8 mouse cellular contexts compared by ENCODE assay signal in genomic region chr2:131179246-131179886, GRCm38 (mm10). TPM values are rescaled to one million over a fixed set of nuclear protein-coding genes. Genes with fewer than 3 reads are reported as not detected.
A peak's percentile ranks its signal among the peaks of the same experiment; 100 is the strongest.
DNase-seq lines count a peak whose midpoint lies in the region; ATAC-seq and TF ChIP-seq lines count a peak whose summit lies in the region.

No protein-coding gene starts in this region.

- no peak for TF ChIP-seq POLR2A in limb, embryonic 14.5 days (IDR thresholded peaks at IDR 0.05; ENCODE audit: borderline replicate concordance, extremely low read depth, insufficient read depth, insufficient read length)

- no peaks in the 10 kb centered on the region for H3K27me3 ChIP-seq in intestine, postnatal 0 days (replicated peaks; ENCODE audit: control insufficient read depth, insufficient read depth, low read length)
- no peaks in the 10 kb centered on the region for H3K27me3 ChIP-seq in limb, embryonic 14.5 days (ENCODE audit: control insufficient read depth, insufficient read depth, low read length)
- no peaks in the 10 kb centered on the region for H3K27me3 ChIP-seq in midbrain, embryonic 14.5 days (ENCODE audit: control insufficient read depth, insufficient read depth, low read length)

- H3K36me3 ChIP-seq in intestine, postnatal 0 days (ENCODE audit: control insufficient read depth, insufficient read depth): no peaks in the 10 kb centered on the region
- peaks cover 18% of the 10 kb centered on the region; the same call in 1 of the 2 replicates for H3K36me3 ChIP-seq in limb, embryonic 14.5 days (ENCODE audit: control insufficient read depth, insufficient read depth, low read length)
- no peaks in the 10 kb centered on the region for H3K36me3 ChIP-seq in midbrain, embryonic 14.5 days (ENCODE audit: control insufficient read depth, insufficient read depth, low read length)

- peaks cover 20% of the 10 kb centered on the region for H3K4me1 ChIP-seq in intestine, postnatal 0 days (replicated peaks; ENCODE audit: control insufficient read depth, insufficient read depth, low read length)
- peaks cover 25% of the 10 kb centered on the region for H3K4me1 ChIP-seq in limb, embryonic 14.5 days (ENCODE audit: control insufficient read depth, insufficient read depth, low read length)
- peaks cover 43% of the 10 kb centered on the region for H3K4me1 ChIP-seq in midbrain, embryonic 14.5 days (ENCODE audit: control insufficient read depth, insufficient read depth, low read length)

- TF ChIP-seq CTCF in intestine, postnatal 0 days (IDR thresholded peaks at IDR 0.05; ENCODE audit: low read depth): peak; percentile 17; the same call in 1 of the 2 replicates

- H3K9me3 ChIP-seq in intestine, postnatal 0 days (ENCODE audit: control insufficient read depth): no peaks in the 10 kb centered on the region
- no peaks in the 10 kb centered on the region for H3K9me3 ChIP-seq in limb, embryonic 14.5 days (ENCODE audit: control insufficient read depth, low read length)
- H3K9me3 ChIP-seq in midbrain, embryonic 14.5 days (ENCODE audit: control insufficient read depth, low read length): no peaks in the 10 kb centered on the region

- peak overlapping the region; percentile 98 for H3K27ac ChIP-seq in intestine, postnatal 0 days (ENCODE audit: low read depth, low read length)
- peak overlapping the region; percentile 93 for H3K27ac ChIP-seq in limb, embryonic 14.5 days (replicated peaks; ENCODE audit: low read depth, low read length)
- H3K27ac ChIP-seq in midbrain, embryonic 14.5 days (replicated peaks; ENCODE audit: low read depth, low read length): peak overlapping the region; percentile 96

- H3K4me3 ChIP-seq in intestine, postnatal 0 days (ENCODE audit: low read depth, low read length): peak overlapping the region; percentile 65
- peak overlapping the region; percentile 58 for H3K4me3 ChIP-seq in limb, embryonic 14.5 days (replicated peaks; ENCODE audit: low read length)
- peak overlapping the region; percentile 84 for H3K4me3 ChIP-seq in midbrain, embryonic 14.5 days (replicated peaks; ENCODE audit: low read depth, low read length)

- peak overlapping the region; percentile 96 for H3K4me2 ChIP-seq in intestine, postnatal 0 days (replicated peaks; ENCODE audit: low read depth)
- H3K4me2 ChIP-seq in limb, embryonic 14.5 days (replicated peaks; ENCODE audit: low read depth, low read length, severe bottlenecking): peak overlapping the region; percentile 96
- peak overlapping the region; percentile 95 for H3K4me2 ChIP-seq in midbrain, embryonic 14.5 days (ENCODE audit: low read length)

- H3K9ac ChIP-seq in intestine, postnatal 0 days (ENCODE audit: low read depth, low read length): peak overlapping the region; percentile 96
- H3K9ac ChIP-seq in limb, embryonic 14.5 days (ENCODE audit: low read depth, low read length, severe bottlenecking): peak overlapping the region; percentile 89
- peak overlapping the region; percentile 94 for H3K9ac ChIP-seq in midbrain, embryonic 14.5 days (replicated peaks; ENCODE audit: low read length)

- under 1% methylated on average over 65 of the region's 67 CpGs for WGBS in intestine, postnatal 0 days
- WGBS in limb, embryonic 14.5 days: under 1% methylated on average over 47 of the region's 67 CpGs
- WGBS in midbrain, embryonic 14.5 days: under 1% methylated on average over 67 of the region's 67 CpGs

- peak; percentile 62 for ATAC-seq in intestine, postnatal 0 days
- ATAC-seq in limb, embryonic 14.5 days (ENCODE audit: low FRiP score, low read depth): peak; percentile 77
- ATAC-seq in midbrain, embryonic 14.5 days (ENCODE audit: low FRiP score, low TSS enrichment): peak; percentile 70

- peak; percentile 66 for DNase-seq in layer of hippocampus, adult 11-12 months (ENCODE audit: low spot score)
- DNase-seq in layer of hippocampus, adult 9-10 months (ENCODE audit: low spot score): no peak
- peak; percentile 86 for DNase-seq in embryo, embryonic 11 days
- peak; percentile 53 to 71 for DNase-seq in gastrocnemius, postnatal 4 days (ENCODE audit: low spot score in 2 of 2)
- DNase-seq in limb, embryonic 14.5 days (ENCODE audit: low spot score): peak; percentile 53
- DNase-seq in midbrain, embryonic 14.5 days: peak; percentile 82
- DNase-seq in spleen, adult 18-20 months: peak; percentile 36 to 50

RNA-seq across cellular contexts. Expression of gene Cenpb, which starts 0.5 kb away (rescaled TPM):
- total RNA-seq in gastrocnemius, postnatal 4 days (2021): 10 to 100 TPM; 63.8 to 70.1 TPM
- polyA plus RNA-seq in intestine, postnatal 0 days (2015; fragmentation: Nextera tagmentation; extraction: Ambion mirVana): 15.9 and 17.4 TPM in 2 replicates
- polyA plus RNA-seq in limb, embryonic 14.5 days (2012; rRNA removed): 48.3 and 56.4 TPM in 2 replicates
- polyA plus RNA-seq in limb, embryonic 14.5 days (2014; fragmentation: Nextera tagmentation; extraction: Ambion mirVana): 9.2 and 12.2 TPM in 2 replicates
- polyA plus RNA-seq in midbrain, embryonic 14.5 days (2014; fragmentation: Nextera tagmentation; extraction: Ambion mirVana): 11.1 TPM in 2 replicates

RNA-seq across cellular contexts. Expression of gene Cdc25b, which starts 7.4 kb away (rescaled TPM):
- 10 to 100 TPM; 18.0 to 22.4 TPM for total RNA-seq in gastrocnemius, postnatal 4 days (2021)
- polyA plus RNA-seq in intestine, postnatal 0 days (2015; fragmentation: Nextera tagmentation; extraction: Ambion mirVana): 10.9 and 12.4 TPM in 2 replicates
- 76.4 and 88.9 TPM in 2 replicates for polyA plus RNA-seq in limb, embryonic 14.5 days (2012; rRNA removed)
- 52.1 and 56.2 TPM in 2 replicates for polyA plus RNA-seq in limb, embryonic 14.5 days (2014; fragmentation: Nextera tagmentation; extraction: Ambion mirVana)
- 16.4 and 31.5 TPM in 2 replicates for polyA plus RNA-seq in midbrain, embryonic 14.5 days (2014; fragmentation: Nextera tagmentation; extraction: Ambion mirVana)

RNA-seq across cellular contexts. Expression of gene Spef1, which starts 7.7 kb away (rescaled TPM):
- total RNA-seq in gastrocnemius, postnatal 4 days (2021): 1 to 10 TPM; 5.8 to 6.6 TPM
- 2.0 and 2.1 TPM in 2 replicates for polyA plus RNA-seq in intestine, postnatal 0 days (2015; fragmentation: Nextera tagmentation; extraction: Ambion mirVana)
- polyA plus RNA-seq in limb, embryonic 14.5 days (2012; rRNA removed): 16.3 and 18.2 TPM in 2 replicates
- polyA plus RNA-seq in limb, embryonic 14.5 days (2014; fragmentation: Nextera tagmentation; extraction: Ambion mirVana): 6.7 and 8.1 TPM in 2 replicates
- 11.3 and 14.1 TPM in 2 replicates for polyA plus RNA-seq in midbrain, embryonic 14.5 days (2014; fragmentation: Nextera tagmentation; extraction: Ambion mirVana)

RNA-seq across cellular contexts. Expression of gene 1700037H04Rik, which starts 19.5 kb away (rescaled TPM):
- 10 to 100 TPM; 11.7 to 14.5 TPM for total RNA-seq in gastrocnemius, postnatal 4 days (2021)
- polyA plus RNA-seq in intestine, postnatal 0 days (2015; fragmentation: Nextera tagmentation; extraction: Ambion mirVana): 145 and 164 TPM in 2 replicates
- polyA plus RNA-seq in limb, embryonic 14.5 days (2012; rRNA removed): 62.7 and 76.1 TPM in 2 replicates
- polyA plus RNA-seq in limb, embryonic 14.5 days (2014; fragmentation: Nextera tagmentation; extraction: Ambion mirVana): 59.4 and 67.4 TPM in 2 replicates
- polyA plus RNA-seq in midbrain, embryonic 14.5 days (2014; fragmentation: Nextera tagmentation; extraction: Ambion mirVana): 76.4 and 85.7 TPM in 2 replicates

RNA-seq across cellular contexts. Expression of gene Ap5s1, which starts 27.5 kb away (rescaled TPM):
- 10 to 100 TPM; 17.4 to 21.7 TPM for total RNA-seq in gastrocnemius, postnatal 4 days (2021)
- 37.3 and 37.5 TPM in 2 replicates for polyA plus RNA-seq in intestine, postnatal 0 days (2015; fragmentation: Nextera tagmentation; extraction: Ambion mirVana)
- 29.5 and 50.9 TPM in 2 replicates for polyA plus RNA-seq in limb, embryonic 14.5 days (2012; rRNA removed)
- polyA plus RNA-seq in limb, embryonic 14.5 days (2014; fragmentation: Nextera tagmentation; extraction: Ambion mirVana): 25.9 and 26.7 TPM in 2 replicates
- polyA plus RNA-seq in midbrain, embryonic 14.5 days (2014; fragmentation: Nextera tagmentation; extraction: Ambion mirVana): 32.5 and 34.3 TPM in 2 replicates
